Comparison of ENCODE assay signal across 13 mouse cellular contexts in the genomic region with DNA sequence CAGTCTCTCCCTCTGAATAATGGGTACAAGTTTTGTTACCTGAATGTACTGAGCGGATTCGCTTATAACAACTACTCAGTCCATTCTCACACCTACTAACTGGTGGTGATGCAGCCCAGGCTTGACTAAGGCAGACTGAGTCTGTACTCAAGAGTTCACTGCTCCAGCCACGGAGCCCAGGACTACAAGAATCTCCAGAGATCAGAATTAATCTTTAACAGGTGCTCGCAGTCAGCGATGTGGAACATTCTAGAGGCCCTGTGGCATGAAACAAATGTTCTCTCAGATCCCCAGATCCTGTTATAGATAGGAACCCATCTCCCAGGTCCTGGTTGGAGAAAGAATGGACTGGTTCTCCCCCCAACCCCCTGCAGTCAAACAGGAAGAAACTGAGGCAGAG.
"Had no signal": no experiment of that assay in that cellular context is flagged by ENCODE, and none has a peak within 500 bp of the region (broad histone marks: within the 10 kb centered on the region; RNA-seq: fewer than 3 reads in every experiment).

No protein-coding gene starts in this region.

- H3K36me3 ChIP-seq: limb, embryonic 10.5 days; liver, embryonic 15.5 days; neural tube, embryonic 15.5 days had no signal

- H3K4me2 ChIP-seq: liver, embryonic 11.5 days; liver, embryonic 15.5 days; neural tube, embryonic 15.5 days had no signal

- H3K4me3 ChIP-seq: layer of hippocampus, adult 2 months; limb, embryonic 10.5 days; liver, embryonic 15.5 days; myocyte; neural tube, embryonic 15.5 days had no signal

- DNase-seq: lung, adult 2 months; lung, postnatal 36 days; midbrain, embryonic 14.5 days; thymus, adult 18-20 months; thymus, postnatal 14 days had no signal

- H3K9me3 ChIP-seq: limb, embryonic 10.5 days; liver, embryonic 15.5 days; neural tube, embryonic 15.5 days had no signal

- H3K27ac ChIP-seq: layer of hippocampus, adult 2 months; limb, embryonic 10.5 days; liver, embryonic 15.5 days; neural tube, embryonic 15.5 days had no signal

- ATAC-seq: inflammation-experienced regulatory T-cells, adult 6 months; lung, postnatal 0 days had no signal

- H3K9ac ChIP-seq: liver, embryonic 15.5 days; neural tube, embryonic 15.5 days had no signal
